Mouse (Mus musculus): Measurements from ENCODE around the gene Ttyh2.

DNA sequence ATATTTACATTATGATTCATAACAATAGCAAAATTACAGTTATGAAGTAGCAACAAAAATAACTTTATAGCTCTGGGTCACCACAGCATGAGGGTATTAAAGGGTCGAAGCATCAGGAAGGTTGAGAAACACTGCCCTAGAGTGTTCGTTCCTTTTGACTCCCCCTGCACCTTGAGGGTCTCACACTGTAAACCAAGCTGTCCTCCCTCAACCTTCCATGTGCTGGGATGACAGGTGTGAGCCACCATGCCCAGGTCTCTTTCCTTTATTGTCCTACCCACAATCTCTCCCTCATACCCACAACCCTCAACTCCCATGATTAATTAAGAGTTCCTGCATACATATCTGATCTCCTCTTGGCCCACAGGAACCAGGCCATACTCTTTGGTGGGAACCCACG lies 36.2 kb downstream of the Ttyh2 start:
- TF ChIP-seq POLR2A (IDR thresholded peaks at IDR 0.05; ENCODE audit: low read depth, low read length), result no peak
- no peak for TF ChIP-seq CTCF (conservative IDR thresholded peaks at IDR 0.05; ENCODE audit: insufficient read depth, insufficient read length, low read depth, low read length)

Measured in kidney, adult 2 months (tissue).